Mouse (Mus musculus) hindbrain, postnatal 0 days (tissue): ENCODE data around the gene Rfk. TPM values are rescaled to one million over a fixed set of nuclear protein-coding genes. Genes with fewer than 3 reads are reported as not detected.

Experiments
- ATAC-seq: fragments of 200-750 bp; cut with Nextera tagmentation; 2 replicates; pipeline ENCODE4 v1.8.0; 2017; ENCODE audit warnings: mild to moderate bottlenecking, moderate TSS enrichment, moderate library complexity
- DNase-seq: peaks from one replicate; pipeline ENCODE4 v3.0.0-alpha.2; 2015; ENCODE audit warnings: low spot score
- H3K27ac ChIP-seq: fragments of 300-500 bp; sonication (generic); 2 replicates; pipeline ENCODE4 v1.5.1; 2014; ENCODE audit warnings: mild to moderate bottlenecking
- H3K27me3 ChIP-seq: fragments of 300-500 bp; sonication (generic); 2 replicates; pipeline ENCODE4 v1.6.1; 2014; ENCODE audit warnings: low read length, mixed read lengths; ENCODE audit not compliant: insufficient read depth
- H3K36me3 ChIP-seq: fragments of 300-500 bp; sonication (generic); 2 replicates; pipeline ENCODE4 v1.6.1; 2014; ENCODE audit warnings: low read length, mixed read lengths; ENCODE audit not compliant: insufficient read depth
- H3K4me1 ChIP-seq: fragments of 300-500 bp; sonication (generic); 2 replicates; pipeline ENCODE4 v1.6.1; 2014; ENCODE audit warnings: antibody characterized with exemption, low read length, mixed read lengths; ENCODE audit not compliant: insufficient read depth
- H3K4me2 ChIP-seq: fragments of 300-500 bp; sonication (generic); 2 replicates; pipeline ENCODE4 v1.6.1; 2014; ENCODE audit warnings: low read depth, mild to moderate bottlenecking, low read length, moderate library complexity, mixed read lengths
- H3K4me3 ChIP-seq: fragments of 300-500 bp; sonication (generic); 2 replicates; pipeline ENCODE4 v1.5.1; 2014; ENCODE audit warnings: low read length
- H3K9ac ChIP-seq: fragments of 300-500 bp; sonication (generic); replicated peaks from 2 replicates; pipeline ENCODE4 v1.6.1; 2014; ENCODE audit warnings: mild to moderate bottlenecking, low read length, moderate library complexity, mixed read lengths
- H3K9me3 ChIP-seq: fragments of 300-500 bp; sonication (generic); 2 replicates; pipeline ENCODE4 v1.6.1; 2016; ENCODE audit warnings: low read length, mixed read lengths
- CTCF ChIP-seq: IDR thresholded peaks from 2 replicates; pipeline ENCODE4 v1.5.1; 2016; ENCODE audit warnings: antibody characterized with exemption, control low read depth, low read depth
- WGBS: fragments of 180-500 bp; shearing (Covaris S2); extraction: QIAGEN DNeasy Blood & Tissue Kit; methylation state at CpG from one replicate; pipeline ENCODE4 v1.1.7; 2014; 5-methylcytosine and 5-hydroxymethylcytosine counted together
- polyA plus RNA-seq: library from polyadenylated mRNA; unstranded; fragments of >200 nt; fragmentation: Nextera tagmentation; extraction: Ambion mirVana; gene quantifications from 2 replicates; pipeline ENCODE4 v1.2.1, GENCODE M21; 2015
- total RNA-seq: library from RNA; depleted of rRNA; stranded (reverse); fragments of >200 nt; gene quantifications from 2 replicates; pipeline ENCODE4 v1.2.3, GENCODE M21; 2014

Rfk gene
- total and polyA plus RNA-seq, 2 experiments from 2014 or later = 61.8 to 106 TPM

DNA sequence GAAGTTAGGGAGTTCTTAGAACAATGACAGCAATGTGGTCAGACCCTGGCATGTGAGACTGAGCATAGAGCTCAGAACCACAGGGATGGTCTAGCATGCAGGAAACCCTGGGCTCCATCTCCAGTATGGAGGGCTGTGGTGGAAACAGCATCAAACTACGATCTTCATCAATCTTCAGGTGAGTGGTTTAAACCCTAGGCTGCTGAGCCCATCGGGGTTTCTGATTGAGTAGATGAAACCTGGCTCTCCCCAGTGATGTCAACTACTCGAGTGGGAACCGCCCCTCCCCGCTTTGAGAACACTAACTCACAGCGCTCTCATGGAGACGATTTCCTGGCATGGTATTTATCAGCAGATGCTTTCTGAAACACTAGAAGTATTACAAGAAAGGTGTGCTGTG is 13.3 kb upstream of the Rfk start:
- no peaks in the 10 kb centered on the region for H3K27me3 ChIP-seq
- H3K4me3 ChIP-seq = no peak overlapping the region
- no peak for DNase-seq
- no peak for TF ChIP-seq CTCF
- no peak overlapping the region for H3K4me2 ChIP-seq
- H3K27ac ChIP-seq = no peak overlapping the region
- ATAC-seq = no peak
- no peaks in the 10 kb centered on the region for H3K4me1 ChIP-seq
- H3K9ac ChIP-seq = no peak overlapping the region
- WGBS = 84% methylated on average over 7 of the region's 7 CpGs
- no peaks in the 10 kb centered on the region for H3K9me3 ChIP-seq
- no peaks in the 10 kb centered on the region for H3K36me3 ChIP-seq

DNA sequence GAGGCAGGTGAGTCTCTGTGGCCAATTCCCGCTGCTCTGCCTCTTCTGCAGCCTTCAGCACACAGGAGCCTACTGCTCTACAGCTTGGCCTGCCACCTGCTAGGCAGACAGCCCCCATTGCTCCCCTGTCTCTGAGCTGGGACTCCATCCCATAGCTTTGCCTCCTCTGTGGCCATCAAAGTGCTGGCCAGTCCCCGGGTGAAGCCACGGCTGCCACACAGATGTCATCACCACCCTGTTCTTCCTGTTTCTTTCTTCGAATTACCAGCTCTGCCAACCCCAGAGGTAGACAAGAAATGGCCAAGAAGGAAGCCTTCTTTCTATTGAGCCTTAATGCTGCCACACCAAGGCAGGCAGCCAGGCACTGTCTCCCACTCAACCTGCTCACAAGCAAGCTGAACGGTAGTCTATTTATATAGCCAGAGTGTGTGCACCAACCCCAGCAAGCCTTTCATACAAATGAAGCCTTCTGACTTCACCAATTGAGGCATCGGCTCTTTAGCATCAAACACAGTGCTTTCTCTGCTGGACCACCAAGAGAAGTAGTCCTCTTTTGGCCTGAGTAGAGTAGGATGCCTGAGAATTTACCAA is 10.9 kb upstream of the Rfk start:
- no peak for TF ChIP-seq CTCF
- Histone ChIP-seq H3K4me2 (no peak overlapping the region), H3K27me3 (no peaks in the 10 kb centered on the region), H3K4me1 (no peaks in the 10 kb centered on the region), H3K27ac (no peak overlapping the region), H3K4me3 (no peak overlapping the region), H3K9ac (no peak overlapping the region), H3K36me3 (no peaks in the 10 kb centered on the region), H3K9me3 (no peaks in the 10 kb centered on the region)
- ATAC-seq (no peak), DNase-seq (no peak)
- WGBS = 81% methylated on average over 6 of the region's 6 CpGs

DNA sequence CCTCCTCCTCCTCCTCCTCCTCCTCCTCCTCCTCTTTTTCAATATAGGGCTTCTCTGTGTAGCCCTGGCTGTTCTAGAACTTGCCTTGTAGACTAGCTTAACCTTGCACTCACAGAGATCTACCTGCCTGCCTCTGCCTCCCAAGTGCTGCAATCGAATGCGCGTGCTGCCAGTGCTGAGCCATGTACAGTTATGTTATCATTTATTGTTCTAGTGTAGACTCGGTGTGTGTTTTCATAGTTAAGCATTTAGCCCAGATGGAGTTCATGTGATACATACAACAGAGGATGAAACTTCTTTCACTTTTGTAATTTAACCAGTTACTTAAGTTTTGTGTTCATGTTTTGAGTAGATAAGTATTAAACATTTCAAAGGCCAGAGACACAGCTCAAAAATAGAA is 8.8 kb upstream of the Rfk start:
- WGBS = 94% methylated on average over 4 of the region's 4 CpGs

DNA sequence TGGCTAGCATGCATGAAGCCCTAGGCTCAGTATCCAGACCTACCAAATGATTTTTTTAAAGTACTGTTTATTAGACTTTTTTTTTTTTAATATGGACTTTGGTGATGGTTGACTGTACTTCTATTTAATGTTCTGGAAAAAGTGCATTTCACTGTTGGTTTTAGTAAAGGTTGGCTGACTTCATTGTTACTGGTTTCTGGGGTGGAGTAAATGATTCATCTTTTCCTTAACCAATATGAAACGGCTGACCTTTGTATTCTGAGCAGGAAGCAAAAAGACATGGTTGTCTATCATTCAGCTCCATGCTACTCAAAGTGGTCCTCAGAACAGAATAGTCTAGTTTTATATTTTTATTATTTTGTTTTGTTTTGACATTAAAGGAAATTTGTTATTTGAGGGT is 8.4 kb upstream of the Rfk start:
- Histone ChIP-seq H3K9ac (no peak overlapping the region), H3K36me3 (no peaks in the 10 kb centered on the region), H3K4me2 (no peak overlapping the region), H3K4me1 (no peaks in the 10 kb centered on the region), H3K4me3 (no peak overlapping the region), H3K27ac (no peak overlapping the region), H3K9me3 (no peaks in the 10 kb centered on the region), H3K27me3 (no peaks in the 10 kb centered on the region)
- no peak for DNase-seq
- ATAC-seq = no peak
- TF ChIP-seq CTCF = no peak
- WGBS = 58% methylated on average over 1 of the region's 1 CpGs

More for the DNA sequence above, 8.8 kb upstream of the Rfk start:
- H3K9me3 ChIP-seq = no peaks in the 10 kb centered on the region
- no peaks in the 10 kb centered on the region for H3K4me1 ChIP-seq
- H3K4me2 ChIP-seq = no peak overlapping the region
- no peak overlapping the region for H3K27ac ChIP-seq
- DNase-seq (no peak), ATAC-seq (no peak)
- no peak for TF ChIP-seq CTCF
- H3K9ac ChIP-seq = no peak overlapping the region
- H3K4me3 ChIP-seq = no peak overlapping the region
- H3K36me3 ChIP-seq = no peaks in the 10 kb centered on the region
- H3K27me3 ChIP-seq = no peaks in the 10 kb centered on the region

DNA sequence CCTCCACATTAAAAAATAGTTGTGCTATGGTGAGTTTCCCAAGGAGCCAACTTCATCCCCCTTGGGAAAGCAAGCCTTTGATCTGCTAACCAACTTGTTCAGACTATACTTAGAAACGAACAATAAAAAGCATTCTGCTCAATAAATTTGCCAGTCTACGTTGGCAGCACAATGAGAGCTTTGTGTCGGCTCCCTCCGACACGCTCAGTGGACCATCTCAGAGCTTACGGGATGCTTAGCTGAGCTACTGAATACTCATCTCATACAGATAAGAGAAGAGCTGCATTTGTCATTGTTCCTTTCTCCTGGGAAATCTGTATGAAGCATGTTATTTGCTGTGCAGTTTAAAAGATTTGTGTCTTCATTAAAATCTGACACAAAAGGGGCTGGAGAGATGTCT is 7.4 kb upstream of the Rfk start:
- WGBS = 20% methylated on average over 6 of the region's 6 CpGs

DNA sequence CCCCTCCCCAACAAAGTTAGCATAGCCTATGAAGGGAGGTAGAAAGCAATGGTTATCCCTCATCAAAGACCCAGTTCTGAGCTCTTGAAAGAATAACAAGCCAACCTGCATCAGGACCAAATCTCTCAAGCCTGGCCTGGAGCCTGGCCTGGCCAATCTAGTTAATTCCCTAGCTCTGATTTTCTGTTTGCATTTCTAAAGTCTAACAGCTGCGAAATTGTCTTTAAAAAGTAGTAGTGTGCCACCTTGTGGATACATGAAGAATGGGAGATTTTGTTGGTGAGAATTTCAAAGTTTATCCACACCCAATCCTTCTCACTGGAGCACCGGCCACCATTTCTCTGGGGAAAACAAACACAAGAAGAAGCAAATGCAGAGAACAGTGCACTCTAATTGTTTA is 5.4 kb upstream of the Rfk start:
- Histone ChIP-seq H3K9me3 (no peaks in the 10 kb centered on the region), H3K27ac (no peak overlapping the region), H3K27me3 (no peaks in the 10 kb centered on the region), H3K9ac (no peak overlapping the region), H3K4me1 (no peaks in the 10 kb centered on the region), H3K4me3 (no peak overlapping the region), H3K36me3 (no peaks in the 10 kb centered on the region), H3K4me2 (no peak overlapping the region)
- whole genome bisulfite sequencing = 10% methylated on average over 2 of the region's 2 CpGs
- peak; percentile 77 for DNase-seq
- TF ChIP-seq CTCF = peak; percentile 72
- ATAC-seq = peak; percentile 55

More for the DNA sequence above, 7.4 kb upstream of the Rfk start:
- ATAC-seq (peak; percentile 59; the same call in 1 of the 2 replicates), DNase-seq (peak; percentile 28)
- H3K9ac ChIP-seq = no peak overlapping the region
- H3K27ac ChIP-seq = no peak overlapping the region
- H3K4me2 ChIP-seq = 0 out of 2 replicates have a peak overlapping the region, but pooled peaks have one; percentile 3
- no peaks in the 10 kb centered on the region for H3K36me3 ChIP-seq
- no peak overlapping the region for H3K4me3 ChIP-seq
- no peak for TF ChIP-seq CTCF
- no peaks in the 10 kb centered on the region for H3K9me3 ChIP-seq
- H3K27me3 ChIP-seq = no peaks in the 10 kb centered on the region
- H3K4me1 ChIP-seq = no peaks in the 10 kb centered on the region

DNA sequence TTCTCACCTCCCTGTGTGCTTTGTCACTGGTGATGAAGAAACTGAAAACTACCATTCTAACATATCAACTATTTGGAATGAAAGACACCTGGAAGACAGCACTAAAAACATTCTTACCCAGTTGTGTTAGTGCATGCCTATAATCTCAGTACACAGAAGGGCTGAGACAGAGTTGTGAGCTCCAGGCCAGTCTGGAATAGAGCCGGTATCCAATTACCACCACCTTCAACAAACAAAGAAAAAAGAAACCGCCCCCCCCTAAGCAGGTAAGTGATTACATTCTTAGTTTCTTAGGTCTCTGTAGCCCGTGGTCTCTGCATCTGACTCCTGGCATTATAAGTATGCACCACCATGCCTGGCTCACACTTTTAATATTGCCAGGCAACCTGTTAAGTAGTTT is 977 bp upstream of the Rfk start:
- DNase-seq (no peak), ATAC-seq (no peak)
- peaks cover 6% of the 10 kb centered on the region; the same call in 1 of the 2 replicates for H3K4me1 ChIP-seq
- H3K27ac ChIP-seq = no peak overlapping the region
- no peak overlapping the region for H3K4me3 ChIP-seq
- no peaks in the 10 kb centered on the region for H3K27me3 ChIP-seq
- no peak overlapping the region for H3K4me2 ChIP-seq
- TF ChIP-seq CTCF = no peak
- no peaks in the 10 kb centered on the region for H3K9me3 ChIP-seq
- 25% methylated on average over 3 of the region's 3 CpGs for WGBS
- no peak overlapping the region for H3K9ac ChIP-seq
- H3K36me3 ChIP-seq = no peaks in the 10 kb centered on the region; the same call in 1 of the 2 replicates
